Mouse (Mus musculus) A20 (cell line): ENCODE results near the gene Il12a.

Experiments used
- DNase-seq: peaks from one replicate; pipeline ENCODE4 v3.0.0-alpha.2; 2011; ENCODE audit warnings: low read depth, low spot score

Gene Il12a

GRCm38 (mm10) chr3:68684207-68684606 lies 6.2 kb upstream of the Il12a start:
- DNase-seq, result no peak

GRCm38 (mm10) chr3:68686852-68687560 lies 3.4 kb upstream of the Il12a start:
- DNase-seq, result no peak

DNA sequence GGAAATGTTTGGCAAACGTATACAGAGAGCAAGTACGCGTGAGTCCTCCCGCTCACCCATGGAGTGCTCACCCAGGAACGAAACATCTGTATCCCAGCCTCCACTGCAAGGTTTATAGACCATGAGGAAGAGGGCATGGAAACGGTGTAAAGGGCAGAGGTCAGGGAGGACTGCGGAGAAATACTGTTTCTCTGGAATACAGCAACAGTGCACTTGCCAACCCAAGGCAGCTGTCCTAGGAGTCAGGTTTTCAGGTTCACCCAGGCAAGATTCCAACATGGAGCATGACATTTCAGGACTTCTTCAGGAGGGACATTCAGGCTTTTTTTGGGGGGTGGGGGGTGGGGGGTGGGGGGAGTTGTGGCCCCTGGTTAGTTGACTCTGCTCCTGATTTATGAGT lies 1.1 kb upstream of the Il12a start:
- no peak for DNase-seq

DNA sequence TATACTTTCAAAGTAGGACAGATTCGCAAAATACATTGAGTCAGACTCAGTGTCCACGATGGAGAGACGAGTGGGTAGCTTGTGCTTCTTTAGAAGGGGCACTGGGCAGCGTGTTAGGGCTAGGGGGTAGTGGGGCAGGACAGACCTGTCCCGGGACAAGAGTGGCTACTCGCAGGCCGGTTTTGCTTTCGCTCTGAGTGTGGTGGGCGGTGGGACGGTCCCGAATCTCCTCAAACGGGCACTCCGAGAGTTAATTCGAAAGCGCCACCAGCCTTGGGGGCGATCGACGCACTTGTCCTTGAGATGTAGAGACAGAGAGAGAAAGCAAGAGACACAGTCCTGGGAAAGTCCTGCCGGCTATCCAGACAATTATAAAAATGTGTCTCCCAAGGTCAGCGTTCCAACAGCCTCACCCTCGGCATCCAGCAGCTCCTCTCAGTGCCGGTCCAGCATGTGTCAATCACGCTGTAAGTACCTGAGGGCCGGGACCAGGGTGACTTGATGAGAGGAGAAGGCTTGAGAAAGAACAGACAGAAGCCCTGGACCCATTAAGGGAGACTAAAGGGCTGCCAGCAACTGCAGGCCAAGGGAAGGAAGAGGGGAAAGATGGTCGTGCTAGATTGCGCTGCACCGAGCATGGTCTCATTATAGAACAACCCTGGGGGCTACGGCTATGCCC lies 795 bp downstream of the Il12a start:
- DNase-seq, result peak; percentile 80

DNA sequence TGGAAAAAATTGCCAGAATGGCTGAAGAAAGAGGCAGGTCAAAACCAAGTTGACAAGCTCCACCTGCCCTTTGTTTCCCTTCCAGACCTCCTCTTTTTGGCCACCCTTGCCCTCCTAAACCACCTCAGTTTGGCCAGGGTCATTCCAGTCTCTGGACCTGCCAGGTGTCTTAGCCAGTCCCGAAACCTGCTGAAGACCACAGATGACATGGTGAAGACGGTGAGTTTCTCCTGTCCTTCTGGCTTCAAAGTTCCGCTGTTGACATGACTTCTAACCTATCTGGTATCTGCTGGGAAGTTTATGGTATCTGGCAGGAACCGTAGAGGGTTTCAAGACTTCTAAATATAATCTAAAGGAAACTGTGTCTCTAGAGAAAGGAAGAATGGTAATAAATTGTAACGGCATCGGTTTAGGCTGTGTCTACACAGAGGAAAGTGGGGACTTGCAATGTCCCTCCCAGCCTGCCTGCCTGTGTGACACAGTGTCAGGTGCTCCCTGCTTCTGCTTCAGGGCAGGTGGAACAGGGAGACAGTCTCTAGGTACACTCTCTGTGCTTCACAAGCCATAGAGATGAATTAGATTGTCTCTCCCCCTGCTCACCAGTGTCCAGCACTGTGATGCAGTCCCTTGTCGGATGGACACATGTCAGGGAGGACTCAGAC lies 1.6 kb downstream of the Il12a start:
- DNase-seq, result peak; percentile 35

DNA sequence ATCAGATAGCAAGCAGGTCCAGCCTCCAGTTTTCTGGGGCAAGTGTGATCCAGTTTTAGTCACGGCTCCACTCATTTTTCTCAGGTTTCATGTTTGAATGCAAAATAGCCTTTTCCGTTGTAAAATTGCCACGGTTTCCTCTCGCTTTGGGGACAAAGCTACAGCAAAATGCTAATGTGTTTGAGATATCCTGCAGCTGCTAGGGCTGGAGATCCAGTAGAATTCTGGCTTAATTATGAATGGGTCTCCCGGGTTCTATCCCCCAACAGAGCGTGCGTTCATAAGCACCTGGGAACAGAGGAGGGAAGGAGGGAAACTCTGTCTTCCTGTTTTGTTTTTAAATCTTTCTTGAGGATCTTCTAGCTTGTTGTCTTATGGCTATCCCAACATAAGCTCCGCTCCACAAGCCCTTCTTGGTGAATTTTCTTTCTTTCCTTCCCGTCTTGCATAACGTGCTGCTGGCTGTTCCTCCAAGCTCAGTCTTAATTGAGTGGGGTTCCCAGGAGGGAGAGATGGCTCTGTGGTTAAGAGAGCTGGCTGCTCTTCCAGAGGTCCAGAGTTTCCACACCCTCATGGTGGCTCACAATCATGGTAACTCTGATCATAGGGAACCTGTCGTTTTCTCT lies 2.3 kb downstream of the Il12a start:
- no peak for DNase-seq

DNA sequence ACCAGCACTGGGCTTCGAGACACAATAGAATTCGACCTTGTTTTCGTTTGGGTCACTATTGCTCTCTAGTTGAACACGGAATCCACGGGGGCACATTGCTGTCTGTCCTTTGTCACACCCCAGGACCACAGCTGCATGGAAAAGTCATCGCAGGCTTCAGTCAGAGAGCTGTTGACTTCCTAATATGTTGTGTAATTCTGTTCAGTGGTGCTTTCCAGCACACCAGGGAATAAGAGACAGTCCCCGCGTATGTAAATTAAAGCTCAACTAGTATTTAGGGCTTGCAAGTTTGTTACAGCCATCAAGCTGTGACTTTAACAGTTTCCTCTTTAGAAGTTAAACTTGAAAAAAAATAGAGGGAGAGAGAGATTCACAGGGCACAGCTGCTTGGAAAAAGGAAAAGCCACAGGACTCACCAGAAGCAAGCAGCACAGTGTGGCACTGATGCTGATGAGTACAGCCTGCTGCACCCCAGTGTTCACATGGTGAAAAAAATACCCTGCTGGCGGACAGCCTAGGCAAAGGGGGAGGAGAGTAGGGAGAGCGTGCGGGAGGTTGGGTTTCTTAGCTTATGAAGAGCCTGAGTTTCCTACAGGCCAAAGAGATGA lies 3.1 kb downstream of the Il12a start:
- DNase-seq, result peak; percentile 66

DNA sequence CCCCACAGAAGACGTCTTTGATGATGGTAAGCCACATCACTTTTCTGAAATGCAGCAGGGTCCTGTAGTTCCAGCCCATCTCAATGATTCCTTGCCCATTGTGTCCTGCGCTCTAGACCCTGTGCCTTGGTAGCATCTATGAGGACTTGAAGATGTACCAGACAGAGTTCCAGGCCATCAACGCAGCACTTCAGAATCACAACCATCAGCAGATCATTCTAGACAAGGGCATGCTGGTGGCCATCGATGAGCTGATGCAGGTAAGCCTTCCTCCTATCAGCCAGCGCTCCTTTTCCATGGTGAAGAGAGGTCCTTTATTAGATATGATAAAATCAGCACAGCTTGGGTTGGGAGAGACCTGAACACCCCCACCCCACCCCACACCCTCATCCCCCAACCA lies 4.9 kb downstream of the Il12a start:
- no peak for DNase-seq

DNA sequence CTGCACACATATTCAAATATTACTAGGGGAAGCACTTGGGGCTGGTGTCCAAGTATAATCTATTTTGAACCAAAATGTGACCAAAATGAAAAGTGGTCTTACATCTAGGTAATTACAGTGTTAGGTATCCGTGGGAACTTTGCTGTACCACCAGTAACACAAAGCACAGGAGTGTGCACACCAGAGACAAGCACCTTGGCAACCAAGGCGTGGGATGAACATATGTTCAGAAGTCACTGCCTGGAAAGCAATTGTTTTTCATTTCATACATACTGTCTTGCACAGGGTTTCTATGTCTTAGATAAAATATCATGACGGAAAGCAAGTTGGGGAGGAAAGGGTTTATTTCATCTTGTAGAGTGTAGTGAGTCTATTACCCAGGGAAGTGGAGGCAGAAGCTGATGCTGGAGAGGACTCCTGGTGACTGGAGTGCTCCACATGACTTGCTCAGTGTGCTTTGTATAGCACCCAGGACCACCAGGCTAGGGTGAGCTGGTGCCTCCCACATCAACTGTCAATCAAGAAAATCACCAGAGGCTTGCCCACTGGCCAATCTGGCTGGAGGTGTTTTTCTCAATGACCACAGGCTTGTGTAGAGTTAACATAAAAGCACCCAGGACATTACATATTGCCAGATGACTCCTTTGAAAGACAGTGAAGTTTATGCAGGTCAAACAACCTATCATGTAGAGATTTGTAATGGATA lies 6.2 kb downstream of the Il12a start:
- no peak for DNase-seq

- no peak for DNase-seq
These were observed 8.2 kb downstream of the Il12a start for GRCm38 (mm10) chr3:68698601-68699000.

DNA sequence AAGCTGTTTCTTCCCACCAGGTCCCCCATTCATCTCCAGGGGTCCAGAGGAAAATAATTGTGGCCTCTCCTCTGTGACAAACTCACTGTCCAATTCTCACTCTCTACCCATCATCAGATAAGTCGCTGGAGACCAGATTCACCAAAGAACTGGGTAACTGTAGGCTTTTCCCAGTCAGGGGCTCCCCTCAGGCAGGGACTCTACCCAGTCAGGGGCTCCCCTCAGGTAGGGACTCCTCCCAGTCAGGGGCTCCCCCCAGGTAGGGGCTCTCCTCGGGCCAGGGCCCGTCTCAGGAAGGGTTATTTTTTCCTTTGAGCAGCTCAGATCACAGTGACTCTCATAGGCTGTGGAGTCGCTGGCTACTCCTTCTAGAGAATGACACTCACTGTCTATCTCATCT lies 9.6 kb downstream of the Il12a start:
- DNase-seq, result no peak

- no peak for DNase-seq
These were observed 15.9 kb downstream of the Il12a start for GRCm38 (mm10) chr3:68706307-68706706.

DNA sequence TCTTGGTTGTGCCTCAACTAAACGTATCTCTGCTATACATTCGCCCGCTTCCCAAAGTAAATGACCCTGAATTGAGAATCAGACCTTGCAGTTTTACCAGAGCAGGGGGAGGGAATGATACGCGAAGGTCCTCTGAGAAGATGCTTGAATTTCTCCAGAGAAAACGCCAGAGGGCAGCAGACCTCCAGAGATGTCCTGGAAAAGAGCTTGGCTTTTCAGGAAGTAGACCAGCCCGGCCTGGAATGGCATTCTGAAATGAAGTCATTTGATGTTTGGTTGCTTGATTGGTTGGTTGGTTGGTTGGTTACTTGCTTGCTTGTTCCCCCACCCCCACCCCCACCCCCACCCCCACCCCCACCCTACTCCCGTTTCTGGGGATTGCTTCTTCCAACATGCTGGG lies 17.8 kb downstream of the Il12a start:
- DNase-seq, result peak; percentile 52

DNA sequence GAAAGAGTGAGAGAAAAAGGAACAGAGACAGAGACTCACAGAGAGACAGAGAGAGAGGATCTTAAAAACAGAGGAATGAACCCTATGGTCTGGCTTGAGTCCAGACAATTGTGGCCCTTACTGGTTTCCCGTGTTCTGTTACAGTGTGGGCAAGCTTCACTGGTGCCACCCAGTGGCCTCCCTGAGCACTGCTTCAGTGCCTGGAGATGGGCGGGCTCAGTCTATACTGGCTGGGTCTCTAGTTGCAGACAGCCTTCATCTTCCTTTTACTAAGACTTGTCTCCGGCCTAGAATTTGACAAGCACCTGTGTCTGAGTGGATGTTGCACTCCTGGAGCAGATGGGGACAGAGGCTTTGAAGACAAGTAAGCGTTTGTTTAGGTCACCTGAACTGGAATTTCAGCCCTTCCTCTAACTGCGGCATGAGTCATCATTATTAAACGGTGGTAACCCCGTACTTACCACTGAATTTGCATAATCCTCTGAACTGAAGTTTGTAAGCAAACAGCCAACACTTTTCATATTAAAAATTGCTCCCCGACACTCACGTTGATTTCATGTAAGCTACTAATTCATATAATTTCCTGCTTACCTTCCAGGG lies 18.9 kb downstream of the Il12a start:
- peak; percentile 91 for DNase-seq

DNA sequence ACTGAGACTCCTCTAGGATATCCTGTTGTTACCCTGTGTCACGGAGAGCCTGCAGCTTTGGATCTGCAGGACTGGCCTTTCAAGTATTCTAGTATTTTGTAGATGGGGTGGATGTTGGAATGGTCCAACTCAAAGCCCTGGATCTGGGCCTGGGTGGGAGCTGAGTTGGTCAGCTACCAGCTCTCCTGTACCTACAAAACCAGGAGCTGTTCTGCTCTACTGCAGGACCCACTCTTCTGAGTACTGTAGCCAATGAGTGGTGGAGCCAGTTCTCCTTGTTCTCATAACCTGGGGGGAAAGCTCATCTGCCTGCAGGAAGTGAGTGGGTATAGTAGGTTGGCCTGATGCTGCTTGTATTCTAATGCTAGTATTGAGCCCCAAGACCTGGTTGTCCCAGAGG lies 20.0 kb downstream of the Il12a start:
- DNase-seq, result no peak

GRCm38 (mm10) chr3:68711510-68711909 lies 21.1 kb downstream of the Il12a start:
- no peak for DNase-seq

DNA sequence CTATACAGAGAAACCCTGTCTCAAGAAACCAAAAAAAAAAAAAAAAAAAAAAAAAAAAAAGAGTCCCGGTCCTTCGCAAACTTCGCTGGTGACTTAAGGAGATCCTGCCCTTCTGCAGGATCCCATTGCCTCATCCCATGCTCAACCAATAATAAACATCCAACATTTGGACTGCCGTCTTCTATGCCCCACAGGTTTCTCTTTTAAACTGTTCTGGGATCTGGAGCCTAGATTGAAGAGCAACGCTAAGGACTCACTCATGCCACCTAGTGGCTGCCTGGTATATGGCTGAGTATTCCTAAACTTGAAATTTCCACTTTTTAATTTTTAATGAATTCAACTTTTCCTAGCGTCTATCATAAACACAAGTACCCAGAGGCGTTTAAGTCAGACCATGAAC lies 23.1 kb downstream of the Il12a start:
- peak; percentile 68 for DNase-seq

- DNase-seq, result peak; percentile 80
These were observed 26.9 kb downstream of the Il12a start for GRCm38 (mm10) chr3:68717346-68717745.

DNA sequence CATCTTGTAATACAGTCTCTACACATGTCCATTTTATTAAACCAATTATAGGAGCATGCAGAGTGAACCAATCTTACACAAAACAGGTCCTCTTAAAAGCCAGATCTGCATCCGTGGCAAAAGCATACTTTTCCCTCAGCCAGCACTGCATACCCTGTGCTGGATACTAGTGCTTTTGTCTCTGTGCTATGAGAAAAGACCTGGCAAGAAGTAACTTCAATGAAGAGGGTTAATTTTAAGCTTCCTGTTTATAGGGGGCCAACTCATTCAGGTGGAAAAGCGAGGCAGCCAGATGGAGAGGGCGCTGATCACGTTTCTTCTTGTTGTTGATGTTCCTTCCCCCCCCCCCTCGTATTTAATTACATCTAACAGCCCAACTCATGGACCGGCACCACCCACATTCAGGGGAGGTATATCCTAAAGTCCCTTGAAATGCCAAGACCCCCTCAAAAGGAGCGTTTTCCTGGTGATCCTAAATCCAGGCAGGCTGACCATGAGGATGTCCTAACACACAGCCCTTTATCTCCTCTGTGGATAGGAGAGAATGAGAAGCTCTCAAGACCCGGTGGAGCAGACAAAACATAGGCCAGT lies 28.9 kb downstream of the Il12a start:
- peak; percentile 80 for DNase-seq

GRCm38 (mm10) chr3:68720258-68720657 lies 29.8 kb downstream of the Il12a start:
- peak; percentile 70 for DNase-seq

DNA sequence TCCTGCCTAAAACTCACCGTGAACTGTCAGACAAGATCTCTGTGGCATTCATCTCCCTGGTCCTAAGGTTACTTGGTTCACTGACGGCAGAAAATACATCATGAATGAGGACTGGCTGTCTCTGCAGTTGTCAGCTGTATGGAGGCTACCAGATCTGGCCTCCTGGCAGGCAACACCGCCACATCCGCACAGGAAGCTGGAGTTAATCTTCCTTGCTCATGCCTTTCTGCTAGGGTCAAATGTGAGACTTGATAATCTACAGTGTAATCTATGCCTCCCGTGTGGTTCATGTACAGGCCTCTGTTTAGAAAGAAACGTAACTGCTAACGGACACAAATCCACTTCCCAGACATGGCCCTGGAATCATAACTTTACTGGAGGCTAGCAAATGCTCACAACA lies 51.5 kb downstream of the Il12a start:
- no peak for DNase-seq
